Mouse (Mus musculus): ENCODE data around the gene Uhmk1. TPM values are rescaled to one million over a fixed set of nuclear protein-coding genes. Genes with fewer than 3 reads are reported as not detected.

The Uhmk1 gene
- polyA plus RNA-seq, 1 experiment from 2014 or later = 5.7 TPM

DNA sequence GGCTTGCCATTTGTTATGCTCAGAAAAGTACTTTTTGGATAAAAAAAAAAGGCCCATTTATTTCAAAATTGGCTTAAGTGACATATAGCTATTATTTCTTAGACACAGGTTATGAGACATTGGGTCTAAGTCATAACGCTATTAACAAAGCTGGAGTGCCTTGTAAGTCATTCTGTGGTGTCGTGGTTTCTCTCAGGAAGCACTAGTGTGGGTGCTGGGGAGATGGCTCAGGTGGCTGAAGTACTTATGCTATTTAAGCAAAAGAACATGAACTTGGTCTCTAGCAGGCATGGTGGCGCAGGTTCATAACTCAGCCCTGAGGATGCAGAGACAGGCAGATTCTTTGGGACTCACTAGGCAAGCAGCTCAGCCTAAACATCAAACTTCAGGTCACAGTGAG, 30.1 kb downstream of the Uhmk1 start:
- no peaks in the 10 kb centered on the region for H3K9me3 ChIP-seq (ENCODE audit: control insufficient read depth, low read length)
- no peak overlapping the region for H3K27ac ChIP-seq (ENCODE audit: low read length)
- H3K4me3 ChIP-seq (ENCODE audit: low read length) = no peak overlapping the region
- H3K27me3 ChIP-seq (replicated peaks; ENCODE audit: control insufficient read depth, insufficient read depth, low read length) = no peaks in the 10 kb centered on the region
- 90% methylated on average over 3 of the region's 3 CpGs for WGBS
- no peak overlapping the region for H3K9ac ChIP-seq (ENCODE audit: low read depth, low read length)
- no peak overlapping the region for H3K4me2 ChIP-seq (ENCODE audit: low read depth, low read length)
- H3K4me1 ChIP-seq (ENCODE audit: control insufficient read depth, insufficient read depth, low read length) = no peaks in the 10 kb centered on the region
- ATAC-seq = no peak
- no peaks in the 10 kb centered on the region for H3K36me3 ChIP-seq (ENCODE audit: control insufficient read depth, insufficient read depth, low read length)

DNA sequence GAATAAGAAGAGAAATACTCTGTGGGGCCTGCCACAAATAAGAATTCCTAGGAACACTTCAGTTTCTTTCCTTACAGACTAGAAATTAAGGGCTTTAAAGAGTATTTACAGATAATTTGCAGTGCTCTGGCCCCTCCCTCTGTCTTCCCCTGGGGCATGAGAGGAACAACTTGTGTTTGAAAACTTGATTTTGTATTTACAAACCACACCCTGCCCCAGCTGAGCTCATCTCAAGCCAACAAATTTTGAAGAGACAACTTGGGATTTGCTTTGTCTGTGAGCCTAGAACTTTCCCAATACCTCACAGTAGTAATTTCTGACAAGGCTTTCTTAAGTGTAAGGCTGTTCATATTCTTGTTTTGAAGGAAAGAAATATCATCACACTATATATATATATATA, 32.5 kb downstream of the Uhmk1 start:
- no peaks in the 10 kb centered on the region for H3K9me3 ChIP-seq (ENCODE audit: control insufficient read depth, low read length)
- ATAC-seq = no peak
- H3K4me2 ChIP-seq (ENCODE audit: low read depth, low read length) = no peak overlapping the region
- no peak overlapping the region for H3K9ac ChIP-seq (ENCODE audit: low read depth, low read length)
- no peaks in the 10 kb centered on the region for H3K27me3 ChIP-seq (replicated peaks; ENCODE audit: control insufficient read depth, insufficient read depth, low read length)
- no peaks in the 10 kb centered on the region for H3K4me1 ChIP-seq (ENCODE audit: control insufficient read depth, insufficient read depth, low read length)
- no peak overlapping the region for H3K4me3 ChIP-seq (ENCODE audit: low read length)
- no peaks in the 10 kb centered on the region for H3K36me3 ChIP-seq (ENCODE audit: control insufficient read depth, insufficient read depth, low read length)
- H3K27ac ChIP-seq (ENCODE audit: low read length) = no peak overlapping the region

DNA sequence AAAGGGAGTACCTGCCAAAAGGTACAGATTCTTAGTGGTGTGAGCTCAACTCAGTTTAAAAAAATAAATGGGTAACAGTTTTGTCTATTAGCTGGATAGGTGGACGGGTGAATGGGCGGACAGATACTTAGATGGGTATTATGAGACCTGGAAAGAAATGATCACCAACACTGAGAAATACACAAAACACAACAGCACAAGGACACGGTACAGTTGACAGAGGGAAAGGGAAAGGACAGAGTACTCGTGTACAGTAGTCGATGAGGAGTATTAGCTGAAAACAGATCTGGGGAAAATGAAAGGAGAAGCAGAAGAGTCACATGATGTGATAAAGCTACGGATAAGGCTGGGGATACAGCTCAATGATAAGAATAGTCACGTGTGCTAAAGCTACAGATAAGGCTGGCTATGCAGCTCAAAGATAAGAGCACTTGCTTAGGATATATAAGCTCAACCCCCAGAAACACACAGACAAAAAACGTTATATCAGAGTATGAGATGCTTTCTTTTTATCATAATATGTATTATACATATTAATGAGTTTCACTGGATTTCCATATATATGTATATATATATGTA, 38.4 kb downstream of the Uhmk1 start:
- WGBS = 62% methylated on average over 8 of the region's 8 CpGs
- no peak overlapping the region for H3K4me2 ChIP-seq (ENCODE audit: low read depth, low read length)
- no peaks in the 10 kb centered on the region for H3K9me3 ChIP-seq (ENCODE audit: control insufficient read depth, low read length)
- H3K9ac ChIP-seq (ENCODE audit: low read depth, low read length) = no peak overlapping the region
- peaks cover 9% of the 10 kb centered on the region for H3K4me1 ChIP-seq (ENCODE audit: control insufficient read depth, insufficient read depth, low read length)
- no peak overlapping the region for H3K27ac ChIP-seq (ENCODE audit: low read length)
- no peaks in the 10 kb centered on the region for H3K36me3 ChIP-seq (ENCODE audit: control insufficient read depth, insufficient read depth, low read length)
- ATAC-seq = no peak
- no peaks in the 10 kb centered on the region for H3K27me3 ChIP-seq (replicated peaks; ENCODE audit: control insufficient read depth, insufficient read depth, low read length)
- no peak overlapping the region for H3K4me3 ChIP-seq (ENCODE audit: low read length)

DNA sequence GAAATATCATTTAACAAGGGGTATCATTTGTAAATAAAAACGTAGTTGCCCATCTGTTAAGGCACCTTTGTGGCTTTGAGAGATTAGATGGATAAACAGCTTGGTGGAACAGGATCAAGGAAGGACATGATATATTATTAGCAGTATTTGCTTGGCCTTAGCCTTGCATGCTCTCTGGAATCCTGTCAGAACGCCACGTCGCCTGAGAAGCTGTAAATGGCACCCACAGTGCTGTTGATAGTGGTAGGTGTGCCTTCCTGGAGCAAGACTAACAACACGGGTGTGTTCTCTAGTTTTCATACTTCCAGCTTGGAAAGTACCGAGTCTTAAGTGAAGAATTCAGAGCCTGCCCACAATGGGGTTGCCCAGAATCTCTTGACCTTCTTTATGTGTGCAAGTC, 39.3 kb downstream of the Uhmk1 start:
- Histone ChIP-seq H3K9me3 (ENCODE audit: control insufficient read depth, low read length) (no peaks in the 10 kb centered on the region), H3K4me2 (ENCODE audit: low read depth, low read length) (no peak overlapping the region), H3K36me3 (ENCODE audit: control insufficient read depth, insufficient read depth, low read length) (no peaks in the 10 kb centered on the region), H3K4me1 (ENCODE audit: control insufficient read depth, insufficient read depth, low read length) (peaks cover 9% of the 10 kb centered on the region), H3K27ac (ENCODE audit: low read length) (0 out of 2 replicates have a peak overlapping the region, but pooled peaks have one; percentile 39), H3K27me3 (replicated peaks; ENCODE audit: control insufficient read depth, insufficient read depth, low read length) (no peaks in the 10 kb centered on the region), H3K9ac (ENCODE audit: low read depth, low read length) (no peak overlapping the region), H3K4me3 (ENCODE audit: low read length) (no peak overlapping the region)
- ATAC-seq = no peak
- WGBS = 41% methylated on average over 6 of the region's 6 CpGs

DNA sequence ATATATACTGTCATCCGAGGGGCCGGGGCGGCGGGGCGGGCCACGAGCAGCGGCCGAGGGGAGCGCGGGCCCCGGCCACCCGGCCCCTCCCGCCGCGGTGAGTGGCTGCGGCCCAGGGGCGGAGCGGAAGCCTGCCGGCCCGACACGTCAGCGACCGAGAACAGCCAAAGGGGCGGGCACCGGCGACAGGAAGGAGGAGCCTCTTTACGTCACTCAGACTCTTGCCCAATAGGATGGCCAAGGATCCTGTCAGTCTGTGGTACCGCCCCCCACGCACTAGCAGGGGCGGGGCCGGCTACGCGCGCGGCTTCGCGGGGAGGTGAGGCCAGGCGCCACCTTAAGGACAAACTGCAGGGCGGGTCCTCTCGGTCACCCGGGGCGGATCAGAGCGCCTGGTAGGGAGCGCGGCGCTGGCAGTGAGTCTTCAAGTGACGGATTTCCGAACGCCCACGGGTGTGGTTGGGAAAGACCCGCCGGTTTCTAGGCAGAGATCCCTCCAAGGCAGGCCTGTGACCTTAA, 40.3 kb downstream of the Uhmk1 start, which contains the start of gene Uap1:
TSS of gene Uap1 (minus strand) at position 144 of the 519 bp plus-strand sequence.
- peak within 1 kb of the TSS; percentile 93 for H3K27ac ChIP-seq (ENCODE audit: low read length)
- H3K4me3 ChIP-seq (ENCODE audit: low read length) = peak within 1 kb of the TSS; percentile 91
- H3K4me1 ChIP-seq (ENCODE audit: control insufficient read depth, insufficient read depth, low read length) = peaks cover 9% of the 10 kb centered on the region
- H3K9me3 ChIP-seq (ENCODE audit: control insufficient read depth, low read length) = no peaks in the 10 kb centered on the region
- ATAC-seq = peak; percentile 97
- H3K9ac ChIP-seq (ENCODE audit: low read depth, low read length) = peak within 1 kb of the TSS; percentile 91
- no peaks in the 10 kb centered on the region for H3K36me3 ChIP-seq (ENCODE audit: control insufficient read depth, insufficient read depth, low read length)
- no peaks in the 10 kb centered on the region for H3K27me3 ChIP-seq (replicated peaks; ENCODE audit: control insufficient read depth, insufficient read depth, low read length)
- WGBS = under 1% methylated on average over 48 of the region's 52 CpGs
- peak within 1 kb of the TSS; percentile 87 for H3K4me2 ChIP-seq (ENCODE audit: low read depth, low read length)

DNA sequence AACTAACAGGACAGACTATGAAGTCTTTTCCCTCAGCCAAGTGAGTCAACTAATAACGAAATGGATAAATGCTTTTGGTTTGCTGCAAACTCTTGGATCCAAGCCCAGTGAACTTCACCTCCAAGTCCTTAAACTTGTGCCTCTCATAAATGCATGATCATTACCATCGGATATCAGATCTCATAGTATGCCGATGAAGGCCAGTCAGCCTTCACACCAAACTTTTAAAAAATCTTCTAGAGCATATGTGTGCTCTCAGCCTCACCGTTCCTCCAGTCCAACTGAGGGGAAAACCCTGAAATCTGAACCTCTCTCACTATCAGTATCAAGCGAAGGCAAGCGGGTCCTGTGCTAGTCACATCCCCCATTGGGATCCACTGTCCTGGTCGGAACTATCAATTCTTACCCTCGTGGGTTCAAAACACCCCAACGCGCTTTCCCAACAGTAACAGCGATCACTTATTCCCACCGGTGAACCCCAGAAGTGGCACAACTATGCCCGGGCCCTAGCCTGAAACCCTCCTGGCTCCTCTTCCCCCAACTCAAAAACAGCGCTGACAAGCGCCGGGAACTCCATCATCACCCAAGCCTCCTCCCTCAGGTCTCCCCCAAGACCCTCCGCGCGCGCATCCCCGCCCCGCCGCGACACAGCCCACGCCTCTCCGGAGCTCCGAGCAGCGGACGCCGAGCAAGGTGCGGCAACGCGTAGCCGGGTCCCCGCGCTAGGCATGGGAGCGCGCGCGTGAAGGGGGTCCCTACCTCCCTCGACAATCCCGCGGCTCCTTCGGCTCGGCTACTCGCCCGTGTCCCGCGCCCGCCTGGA, 41.0 kb downstream of the Uhmk1 start:
- ATAC-seq = peak; percentile 76
- under 1% methylated on average over 50 of the region's 50 CpGs for WGBS
- Histone ChIP-seq H3K9me3 (ENCODE audit: control insufficient read depth, low read length) (no peaks in the 10 kb centered on the region), H3K27ac (ENCODE audit: low read length) (peak overlapping the region; percentile 77), H3K9ac (ENCODE audit: low read depth, low read length) (peak overlapping the region; percentile 91), H3K4me3 (ENCODE audit: low read length) (peak overlapping the region; percentile 91), H3K4me2 (ENCODE audit: low read depth, low read length) (peak overlapping the region; percentile 70), H3K4me1 (ENCODE audit: control insufficient read depth, insufficient read depth, low read length) (peaks cover 9% of the 10 kb centered on the region), H3K36me3 (ENCODE audit: control insufficient read depth, insufficient read depth, low read length) (no peaks in the 10 kb centered on the region), H3K27me3 (replicated peaks; ENCODE audit: control insufficient read depth, insufficient read depth, low read length) (no peaks in the 10 kb centered on the region)

DNA sequence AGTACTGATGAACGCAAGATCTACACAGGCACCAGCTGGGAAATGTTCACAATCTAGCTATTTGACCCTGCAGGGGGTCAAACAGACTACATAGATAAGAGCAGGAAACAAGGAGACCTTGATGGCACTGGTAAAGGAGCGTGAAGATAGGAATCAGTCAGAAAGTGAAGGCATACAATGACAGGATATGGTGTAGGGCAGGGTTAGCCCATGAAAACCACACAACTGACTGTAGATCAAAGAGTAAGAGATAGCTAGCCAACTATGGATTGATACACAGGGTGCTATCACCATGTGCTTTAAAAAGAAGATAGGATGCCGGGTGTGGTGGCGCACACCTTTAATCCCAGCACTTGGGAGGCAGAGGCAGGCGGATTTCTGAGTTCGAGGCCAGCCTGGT, 47.4 kb downstream of the Uhmk1 start:
- no peaks in the 10 kb centered on the region for H3K27me3 ChIP-seq (replicated peaks; ENCODE audit: control insufficient read depth, insufficient read depth, low read length)
- no peak overlapping the region for H3K27ac ChIP-seq (ENCODE audit: low read length)
- H3K4me2 ChIP-seq (ENCODE audit: low read depth, low read length) = no peak overlapping the region
- WGBS = 89% methylated on average over 6 of the region's 6 CpGs
- ATAC-seq = no peak
- H3K36me3 ChIP-seq (ENCODE audit: control insufficient read depth, insufficient read depth, low read length) = 0 out of 2 replicates have a peak, but pooled peaks cover 3% of the 10 kb centered on the region
- no peak overlapping the region for H3K4me3 ChIP-seq (ENCODE audit: low read length)
- 0 out of 2 replicates have a peak, but pooled peaks cover 4% of the 10 kb centered on the region for H3K4me1 ChIP-seq (ENCODE audit: control insufficient read depth, insufficient read depth, low read length)
- no peaks in the 10 kb centered on the region for H3K9me3 ChIP-seq (ENCODE audit: control insufficient read depth, low read length)
- no peak overlapping the region for H3K9ac ChIP-seq (ENCODE audit: low read depth, low read length)

DNA sequence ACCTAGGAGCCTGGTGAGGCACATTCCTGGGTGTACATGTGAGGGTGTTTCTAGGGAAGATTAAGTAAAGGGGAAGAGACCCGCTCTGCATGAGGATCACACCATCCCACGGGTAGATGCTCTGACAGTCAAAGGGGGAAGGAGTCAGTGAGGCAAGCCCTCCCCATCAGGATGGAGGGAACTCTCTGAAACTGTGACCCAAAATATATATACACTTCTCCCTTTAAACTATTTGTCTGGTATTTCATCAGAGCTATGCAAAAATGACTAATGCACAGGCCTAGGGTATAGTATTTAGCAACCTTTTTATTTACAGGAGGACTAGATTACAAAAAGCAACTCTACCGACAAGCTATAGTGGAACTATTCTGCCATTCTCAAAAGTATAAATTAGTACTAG, 50.3 kb downstream of the Uhmk1 start:
- Histone ChIP-seq H3K9ac (ENCODE audit: low read depth, low read length) (no peak overlapping the region), H3K4me1 (ENCODE audit: control insufficient read depth, insufficient read depth, low read length) (0 out of 2 replicates have a peak, but pooled peaks cover 4% of the 10 kb centered on the region), H3K4me3 (ENCODE audit: low read length) (no peak overlapping the region), H3K9me3 (ENCODE audit: control insufficient read depth, low read length) (no peaks in the 10 kb centered on the region), H3K27ac (ENCODE audit: low read length) (no peak overlapping the region), H3K27me3 (replicated peaks; ENCODE audit: control insufficient read depth, insufficient read depth, low read length) (no peaks in the 10 kb centered on the region), H3K4me2 (ENCODE audit: low read depth, low read length) (no peak overlapping the region), H3K36me3 (ENCODE audit: control insufficient read depth, insufficient read depth, low read length) (peaks cover 3% of the 10 kb centered on the region; the same call in 1 of the 2 replicates)
- ATAC-seq = no peak
- WGBS = 93% methylated on average over 3 of the region's 3 CpGs

DNA sequence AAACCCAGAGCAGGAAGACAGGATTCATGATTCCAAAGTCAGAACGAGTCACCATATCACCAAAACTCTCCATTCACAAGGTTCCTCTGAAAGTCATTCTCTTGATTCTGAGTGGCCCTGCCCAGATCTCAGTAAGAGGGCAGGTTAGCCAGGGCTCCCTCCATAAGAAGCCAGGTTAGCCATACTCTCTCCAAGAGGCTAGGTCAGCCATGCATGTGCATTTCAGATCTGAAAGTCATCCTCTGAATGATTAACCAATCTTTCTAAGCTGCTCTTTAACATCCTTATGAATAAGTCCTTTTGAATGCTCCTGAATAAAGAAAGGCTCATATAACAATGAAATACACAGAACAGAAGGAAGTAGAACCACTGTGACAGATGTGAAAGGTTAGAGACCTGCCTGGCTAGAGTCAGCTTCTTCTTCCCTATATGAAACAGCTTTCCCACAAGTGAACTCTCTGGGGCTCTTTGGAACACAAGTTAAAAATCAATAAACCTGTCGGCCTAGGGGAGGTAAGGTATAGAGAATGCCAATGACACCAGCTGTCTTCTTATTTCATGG, 51.1 kb downstream of the Uhmk1 start:
- ATAC-seq = no peak
- 80% methylated on average over 2 of the region's 2 CpGs for WGBS

More for the DNA sequence above, 51.1 kb downstream of the Uhmk1 start:
- H3K4me3 ChIP-seq (ENCODE audit: low read length) = no peak overlapping the region
- H3K36me3 ChIP-seq (ENCODE audit: control insufficient read depth, insufficient read depth, low read length) = peaks cover 3% of the 10 kb centered on the region; the same call in 1 of the 2 replicates
- 0 out of 2 replicates have a peak overlapping the region, but pooled peaks have one; percentile 4 for H3K27ac ChIP-seq (ENCODE audit: low read length)
- H3K9me3 ChIP-seq (ENCODE audit: control insufficient read depth, low read length) = no peaks in the 10 kb centered on the region
- 0 out of 2 replicates have a peak, but pooled peaks cover 4% of the 10 kb centered on the region for H3K4me1 ChIP-seq (ENCODE audit: control insufficient read depth, insufficient read depth, low read length)
- no peak overlapping the region for H3K9ac ChIP-seq (ENCODE audit: low read depth, low read length)
- no peak overlapping the region for H3K4me2 ChIP-seq (ENCODE audit: low read depth, low read length)
- H3K27me3 ChIP-seq (replicated peaks; ENCODE audit: control insufficient read depth, insufficient read depth, low read length) = no peaks in the 10 kb centered on the region

All from intestine, embryonic 16.5 days (tissue).